Mouse (Mus musculus): Measurements from ENCODE around the gene Tlr4.

The Tlr4 gene

DNA sequence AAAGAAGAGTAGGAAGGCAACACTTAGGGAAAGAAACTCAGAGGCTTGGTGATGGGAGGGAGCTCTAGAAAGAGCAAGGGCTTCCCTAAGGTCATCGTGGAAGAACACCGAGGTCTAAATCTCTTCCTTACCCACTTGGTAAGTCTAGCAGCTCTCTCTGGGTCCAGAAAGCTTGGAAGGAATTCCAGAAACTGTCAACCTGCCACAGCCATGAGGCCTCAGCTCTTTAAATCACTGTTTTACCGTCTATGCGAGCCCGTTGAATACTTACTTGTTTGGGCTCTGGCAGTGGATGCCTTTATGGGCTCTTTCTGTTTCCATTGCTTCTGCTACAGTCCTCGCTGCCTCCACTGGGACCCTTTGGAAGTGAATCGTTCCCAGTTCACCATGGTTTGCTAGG is 67.6 kb downstream of the Tlr4 start:
- no peak for DNase-seq (ENCODE audit: low read depth, low spot score)

DNA sequence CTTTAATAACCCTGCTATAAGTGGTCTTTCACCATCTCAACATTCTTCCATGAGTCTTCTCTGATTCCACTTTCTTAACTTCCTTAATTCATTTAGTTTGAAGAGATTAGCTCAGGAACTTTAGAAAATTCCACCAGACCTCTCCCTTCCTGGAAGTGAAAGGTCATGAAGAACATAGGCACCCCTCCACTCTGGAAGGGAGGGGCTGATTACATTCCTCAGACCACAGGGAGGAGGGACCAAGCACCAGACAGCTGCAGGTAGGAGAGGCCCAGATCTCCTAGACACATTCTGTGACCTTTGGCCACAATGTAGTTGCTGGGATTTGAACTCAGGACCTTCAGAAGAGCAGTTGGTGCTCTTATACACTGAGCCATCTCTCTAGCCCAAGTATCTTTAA is 72.7 kb downstream of the Tlr4 start:
- DNase-seq (ENCODE audit: low read depth, low spot score) = no peak

DNA sequence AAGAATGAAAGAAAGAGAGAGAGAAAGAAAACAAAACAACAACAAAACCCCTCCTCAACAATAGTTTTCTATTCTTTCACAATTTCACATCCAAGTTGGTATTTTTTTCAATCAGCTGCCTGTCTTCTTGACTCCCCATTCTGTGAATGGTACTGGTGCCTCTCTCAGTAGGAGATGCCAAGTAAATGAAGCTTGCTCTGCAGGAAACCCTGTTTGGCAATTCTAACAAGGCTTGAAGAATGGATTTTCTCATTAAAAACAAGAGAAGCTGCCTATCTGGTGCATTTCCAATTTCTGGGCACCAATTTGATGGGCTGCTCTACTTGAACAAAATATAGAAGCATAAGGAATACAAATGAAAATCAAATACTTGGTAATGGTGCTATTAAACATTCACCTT is 74.1 kb downstream of the Tlr4 start:
- no peak for DNase-seq (ENCODE audit: low read depth, low spot score)

DNA sequence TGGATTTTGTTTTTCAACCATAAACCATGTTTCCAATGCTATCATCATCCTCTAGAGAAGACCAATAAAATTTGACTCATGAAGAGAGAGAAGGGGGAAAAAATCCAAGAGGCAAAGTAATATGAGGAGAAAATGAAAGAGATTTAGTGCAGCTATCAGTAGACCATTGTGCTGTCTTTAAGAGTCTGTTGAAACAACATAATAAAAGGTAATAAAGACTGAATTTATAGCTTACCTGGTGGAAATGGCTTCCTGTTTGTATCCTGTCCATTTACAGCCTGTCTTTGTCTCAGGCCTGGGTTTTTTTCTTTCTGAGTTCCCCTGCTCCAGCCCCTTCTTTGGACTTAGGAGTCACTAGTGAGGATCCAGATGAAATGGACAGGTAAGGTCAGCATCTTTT is 81.0 kb downstream of the Tlr4 start:
- no peak for DNase-seq (ENCODE audit: low read depth, low spot score)

DNA sequence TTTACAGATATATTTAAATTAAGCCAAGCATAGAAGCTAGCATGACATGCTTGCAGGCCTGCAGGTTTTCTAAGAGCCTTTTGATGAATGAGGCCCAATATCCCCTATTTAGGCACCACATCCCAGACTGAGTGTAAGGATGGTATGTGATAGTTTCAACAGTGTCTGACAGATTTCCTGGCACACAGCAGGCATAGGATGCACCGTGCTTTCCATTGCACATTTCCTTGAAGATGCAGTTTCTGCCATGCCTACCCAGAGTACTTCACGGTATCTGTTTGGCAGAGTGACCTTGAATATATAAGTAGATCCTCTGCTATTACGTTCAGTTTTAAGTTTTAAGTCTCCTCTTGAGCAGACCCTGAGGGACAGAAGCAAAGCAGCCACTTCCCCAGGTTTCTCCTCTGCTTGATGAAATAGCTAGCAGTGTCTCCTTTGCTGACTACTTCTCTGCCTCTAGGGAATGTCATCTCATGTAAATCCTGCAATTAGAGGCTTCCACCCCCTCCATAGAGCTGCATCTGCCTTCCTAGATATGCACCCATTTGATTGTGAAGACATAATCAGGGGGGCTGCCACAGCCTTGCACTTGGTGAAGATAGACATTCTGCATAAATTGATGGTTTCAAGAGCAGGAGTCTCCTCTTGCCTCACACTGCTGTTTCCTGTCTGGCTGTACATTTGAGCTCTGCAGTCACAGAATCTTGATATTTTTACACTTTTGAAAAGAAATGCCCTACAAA is 92.4 kb downstream of the Tlr4 start:
- no peak for DNase-seq (ENCODE audit: low read depth, low spot score)

DNA sequence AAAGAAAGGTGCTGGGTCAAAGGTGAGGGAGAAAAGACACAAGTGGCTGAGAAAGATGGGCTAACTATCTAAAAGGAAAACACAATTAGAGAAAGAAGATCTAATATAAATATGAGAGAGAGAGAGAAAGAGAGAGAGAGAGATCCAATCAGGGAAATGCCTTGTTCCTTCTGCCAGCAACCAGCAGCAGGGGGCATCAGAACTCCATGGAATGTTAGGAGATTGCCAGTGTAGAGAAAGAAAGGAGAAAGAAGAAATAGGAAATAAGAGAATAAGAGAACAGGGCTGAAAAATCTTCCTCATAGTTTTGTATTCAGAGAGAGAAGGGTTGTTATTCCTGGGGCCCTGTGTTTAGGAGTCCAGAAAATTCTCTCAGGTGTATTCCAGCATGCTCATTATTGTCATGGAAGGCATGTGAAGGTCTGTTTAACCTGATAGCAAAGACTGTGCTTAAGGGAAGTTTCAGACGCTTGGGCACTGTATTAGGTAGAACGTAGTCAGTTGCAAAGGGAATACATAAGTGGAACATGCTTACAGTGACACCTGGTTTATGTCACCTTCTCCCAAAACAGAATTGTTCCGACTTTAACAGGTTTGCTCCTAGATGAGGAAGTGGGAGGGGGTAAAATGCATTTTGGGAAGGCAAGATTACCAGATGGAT is 96.4 kb downstream of the Tlr4 start:
- no peak for DNase-seq (ENCODE audit: low read depth, low spot score)

DNA sequence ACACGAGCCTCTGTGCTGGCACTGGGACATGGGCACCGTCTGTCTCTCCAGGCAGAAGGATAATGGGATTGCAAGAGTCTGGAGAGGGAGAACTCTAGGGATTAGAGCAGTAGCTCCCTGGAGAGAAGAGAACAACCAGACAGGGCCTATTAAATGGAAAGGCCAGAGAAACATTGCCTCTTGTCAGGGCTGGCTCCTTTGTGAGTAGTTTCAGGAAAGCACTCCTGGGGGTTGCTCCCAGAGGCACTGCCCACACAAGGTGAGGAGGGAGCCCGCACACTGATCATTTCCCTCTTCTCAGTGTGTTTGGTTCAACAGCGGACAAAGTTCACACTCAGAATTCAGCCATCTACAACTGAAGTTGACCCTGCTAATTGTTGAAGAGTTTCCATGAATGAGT is 98.7 kb downstream of the Tlr4 start:
- DNase-seq (ENCODE audit: low read depth, low spot score) = no peak

DNA sequence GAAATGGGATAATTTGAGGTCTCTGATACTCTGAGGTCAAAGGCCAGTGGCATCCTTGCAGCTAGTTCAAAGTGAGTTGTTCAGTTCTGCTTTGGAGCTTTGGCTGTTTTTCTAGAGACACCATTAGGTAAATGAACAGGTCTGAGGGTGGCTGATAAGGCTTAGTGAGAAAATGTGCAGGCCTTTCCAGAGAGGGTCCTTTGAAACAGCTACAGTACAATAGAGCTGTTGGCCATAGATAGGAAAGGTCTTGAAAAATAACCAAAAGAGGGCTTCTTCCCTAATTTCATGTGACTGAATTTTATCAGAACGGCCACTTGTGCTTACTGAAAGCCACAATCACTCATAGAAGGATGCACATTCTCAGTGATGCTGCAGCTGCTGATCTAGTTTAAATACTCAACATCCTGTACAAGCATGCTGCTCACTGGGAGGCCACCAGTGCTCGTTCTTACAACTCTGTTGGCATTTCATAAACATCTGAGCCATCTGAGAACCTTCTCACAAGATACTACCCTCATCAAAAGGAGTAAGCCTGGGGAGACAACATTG is 100.2 kb downstream of the Tlr4 start:
- DNase-seq (ENCODE audit: low read depth, low spot score) = no peak

DNA sequence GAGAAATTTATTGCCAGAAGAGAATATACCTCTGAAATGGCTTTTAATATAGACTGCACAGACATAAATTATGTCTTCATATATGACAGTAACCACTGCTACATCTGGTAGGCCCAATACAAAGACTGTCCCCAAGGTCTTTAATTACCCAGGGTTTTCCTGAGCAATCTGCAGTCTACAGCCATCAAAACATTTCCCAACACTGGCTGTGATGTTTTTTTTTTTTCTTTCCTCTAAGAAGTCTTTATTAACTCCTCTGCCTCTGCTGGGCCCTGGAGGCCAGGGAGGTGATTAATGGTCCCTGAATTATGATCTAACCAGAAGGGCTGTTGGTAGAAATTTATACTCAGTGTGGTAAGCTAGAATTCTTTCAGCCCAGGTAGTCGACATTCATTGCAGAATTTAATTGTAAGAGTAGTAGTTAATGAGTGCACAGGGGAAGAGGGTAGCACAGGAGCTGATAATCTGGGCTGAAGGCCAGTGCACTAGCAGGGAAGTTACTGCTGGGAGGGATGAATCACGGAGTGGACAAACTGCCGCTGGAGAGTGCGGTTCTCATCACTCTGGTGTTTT is 111.2 kb downstream of the Tlr4 start:
- DNase-seq (ENCODE audit: low read depth, low spot score) = no peak

DNA sequence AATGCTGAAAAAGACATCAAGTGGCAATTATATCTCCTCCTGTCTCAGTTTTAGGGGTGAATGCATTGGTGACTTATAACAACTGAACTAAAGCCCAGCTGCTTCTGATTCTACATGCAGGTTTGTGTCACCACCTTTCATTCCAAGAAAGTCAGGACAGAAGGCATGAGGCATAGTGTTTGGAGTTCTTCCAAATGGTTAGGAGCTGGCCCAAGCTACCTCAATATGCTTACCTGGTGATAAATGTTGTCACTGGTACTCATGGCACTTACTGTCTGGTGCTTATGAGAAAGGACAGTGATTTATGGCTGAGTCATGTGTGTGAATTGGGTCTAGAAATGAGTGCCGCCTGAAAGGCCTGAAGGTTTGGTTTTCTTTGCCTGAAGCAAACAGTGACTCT is 114.5 kb downstream of the Tlr4 start:
- DNase-seq (ENCODE audit: low read depth, low spot score) = no peak

DNA sequence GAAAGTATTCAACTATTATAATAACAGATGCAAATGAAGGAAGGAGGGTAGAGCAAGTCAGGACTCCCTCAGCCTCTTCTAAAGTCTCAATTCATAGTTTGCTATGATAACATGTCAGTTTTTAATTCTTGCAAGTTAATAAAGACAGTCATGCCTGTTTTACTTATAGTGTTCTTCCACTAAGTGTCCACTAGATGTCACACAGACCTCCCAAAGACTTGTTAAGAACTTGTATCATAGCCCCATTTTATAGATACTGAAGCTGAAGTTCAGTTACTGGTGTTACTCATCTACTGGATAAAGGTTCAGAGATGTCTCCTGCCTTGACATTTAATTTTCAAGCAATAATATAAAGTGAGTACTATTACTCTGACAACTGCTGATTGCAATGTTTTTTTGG is 116.3 kb downstream of the Tlr4 start:
- DNase-seq (ENCODE audit: low read depth, low spot score) = peak; percentile 32

DNA sequence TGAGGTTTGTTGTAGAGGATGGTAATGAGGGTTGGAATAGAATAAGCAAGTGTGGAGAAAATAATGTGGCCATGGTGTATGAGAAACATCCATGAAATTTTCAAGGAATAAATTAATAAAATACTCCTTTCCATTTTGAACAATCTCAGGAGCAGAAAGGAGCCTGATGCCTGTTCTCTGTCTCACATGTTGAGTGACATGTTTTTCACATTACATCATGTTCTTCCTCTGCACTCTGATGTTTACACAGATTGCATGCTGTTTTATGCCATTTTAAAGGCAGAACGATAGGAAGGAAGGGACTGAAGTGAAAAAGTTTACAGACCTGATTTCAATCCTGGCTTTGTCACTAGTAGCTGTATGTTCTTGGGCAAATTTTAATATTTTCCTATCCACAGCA is 120.3 kb downstream of the Tlr4 start:
- DNase-seq (ENCODE audit: low read depth, low spot score) = no peak

DNA sequence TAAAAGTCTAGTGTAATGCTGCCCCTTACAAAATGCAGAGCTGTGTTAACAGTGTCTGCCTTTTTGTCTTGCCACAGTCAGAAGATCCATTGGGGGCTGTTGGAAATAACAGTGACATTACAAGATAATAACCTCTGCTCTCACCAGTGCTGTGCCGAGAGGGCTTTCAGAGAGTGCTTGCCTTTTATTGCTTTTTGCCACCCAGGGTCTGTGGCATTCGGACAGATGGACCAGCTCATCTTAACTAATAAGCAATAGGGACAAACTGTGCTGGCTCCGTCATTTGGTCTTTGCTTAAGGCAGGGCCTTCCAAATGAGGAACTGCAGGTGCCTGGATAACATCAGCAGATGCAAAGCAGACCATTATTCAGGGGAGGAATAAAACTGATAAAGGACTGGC is 147.5 kb downstream of the Tlr4 start:
- DNase-seq (ENCODE audit: low read depth, low spot score) = no peak
